Mouse (Mus musculus): ENCODE measurements around the gene Tmem136.

Gene Tmem136

GRCm38 (mm10) chr9:43108081-43108480 lies 8.3 kb downstream of the Tmem136 start:
- DNase-seq (ENCODE audit: low spot score): no peak

- no peak for DNase-seq (ENCODE audit: low spot score)
These were observed 8.8 kb downstream of the Tmem136 start for GRCm38 (mm10) chr9:43107555-43107954.

- peak; percentile 81 for DNase-seq (ENCODE audit: low spot score)
These were observed 9.2 kb downstream of the Tmem136 start, which contains the start of gene Arhgef12 for GRCm38 (mm10) chr9:43107187-43107517. Arhgef12 (minus strand) TSS chr9:43107239.

DNA sequence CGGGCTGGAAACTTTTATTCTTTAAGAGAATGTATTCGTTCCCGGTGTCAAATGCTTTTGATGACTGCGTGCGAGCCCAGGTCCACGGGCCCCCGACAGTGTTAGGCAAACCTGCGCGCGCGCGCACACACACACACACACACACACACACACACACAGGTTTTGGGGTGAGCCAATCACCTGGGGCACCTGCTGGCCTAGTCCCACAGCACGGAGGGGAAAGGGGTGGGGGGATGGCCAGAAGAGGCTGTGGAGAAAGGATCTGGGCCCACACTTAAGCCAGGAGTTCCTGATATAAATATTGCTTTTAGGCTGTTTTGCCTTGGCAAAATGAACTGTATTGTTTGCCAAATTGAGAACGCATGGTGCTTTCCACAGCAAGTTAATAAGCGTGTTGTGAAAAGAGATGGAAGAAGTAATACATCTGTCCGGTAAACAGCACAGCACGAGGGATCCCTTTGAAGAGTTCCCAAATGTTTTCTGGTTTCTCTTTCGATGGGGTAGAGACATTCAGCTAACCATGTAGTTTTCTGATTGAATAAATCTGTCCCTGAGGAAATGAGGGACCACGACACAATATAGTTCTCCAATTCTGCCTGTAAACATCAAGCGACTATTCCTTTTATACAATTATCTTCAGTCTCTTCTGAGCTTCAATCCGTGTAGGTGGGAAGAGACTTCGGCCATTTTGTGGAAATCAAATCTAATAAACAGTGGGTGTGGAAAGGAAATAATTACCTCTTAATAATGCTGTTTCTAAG lies 9.8 kb downstream of the Tmem136 start:
- peak; percentile 54 for DNase-seq (ENCODE audit: low spot score)

DNA sequence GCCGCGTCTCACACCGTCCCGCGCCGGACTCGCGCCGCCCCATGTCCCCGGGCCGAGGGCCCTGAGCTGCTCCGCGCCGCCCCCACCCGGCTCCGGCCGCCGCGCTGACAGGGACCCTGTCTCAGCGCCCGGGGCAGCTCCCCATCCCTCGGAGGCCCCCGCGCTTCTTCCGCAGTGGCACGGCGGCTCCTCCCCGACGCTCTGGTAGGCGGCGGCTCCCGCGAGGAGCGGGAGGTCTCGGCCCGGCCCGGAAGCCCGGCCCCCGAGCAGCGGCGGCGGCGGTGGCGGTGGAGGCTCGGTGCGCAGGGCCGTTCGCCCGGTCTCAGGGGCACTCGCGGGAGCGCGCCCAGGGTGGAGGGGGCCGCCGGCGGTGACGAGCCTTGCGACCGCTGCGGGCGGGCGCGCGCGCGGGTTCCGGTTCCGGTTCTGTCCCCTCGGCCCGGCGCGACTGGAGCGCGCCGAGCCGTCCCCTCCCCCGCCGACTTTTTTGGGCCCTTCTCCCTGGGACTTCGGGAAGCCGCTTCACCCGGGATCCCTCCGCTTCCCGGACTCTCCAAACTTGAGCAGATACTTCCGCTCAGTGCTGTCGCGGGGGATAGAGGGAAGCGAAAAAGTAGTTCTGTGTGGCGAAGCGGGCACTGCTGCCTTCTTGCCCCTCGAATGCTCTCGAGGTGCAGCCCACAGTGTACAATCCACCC lies 10.6 kb downstream of the Tmem136 start:
- peak; percentile 93 for DNase-seq (ENCODE audit: low spot score)

DNA sequence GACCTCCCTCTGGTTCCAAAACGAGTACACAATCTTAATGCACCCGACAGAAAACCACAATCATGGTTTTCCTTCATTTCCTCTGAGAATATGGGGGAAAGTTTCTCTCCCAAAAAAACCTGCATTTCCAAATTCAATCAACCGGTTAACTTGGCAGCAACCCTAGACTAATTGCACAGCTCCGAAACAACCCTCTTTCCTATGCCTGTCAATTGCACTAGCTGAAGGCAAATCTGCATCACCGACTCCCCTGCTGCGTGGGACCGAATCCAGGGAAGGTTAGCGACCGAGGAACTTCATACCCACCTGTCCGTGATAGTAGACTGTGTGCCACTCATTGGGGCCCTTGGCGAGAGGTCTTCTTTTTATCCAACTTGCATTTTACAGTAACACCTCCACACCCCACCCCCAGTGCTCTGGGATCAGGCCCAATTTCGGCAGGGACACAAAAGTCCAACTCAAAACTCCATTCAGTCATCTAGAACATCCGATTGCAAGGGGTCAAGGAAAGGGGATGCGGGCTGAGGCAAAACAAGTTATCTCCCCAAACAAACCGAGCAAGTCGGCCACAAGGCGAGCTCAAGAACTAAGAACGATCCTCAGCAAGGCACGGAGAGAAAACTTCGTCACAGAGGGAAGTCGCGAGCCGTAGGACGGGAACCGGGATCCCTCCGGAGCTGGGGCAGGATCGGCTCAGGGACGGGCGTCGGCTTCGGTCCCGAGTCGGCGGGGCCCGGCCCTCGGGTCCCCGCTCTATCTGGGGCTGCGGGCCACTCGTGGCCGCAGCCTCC lies 11.3 kb downstream of the Tmem136 start:
- no peak for DNase-seq (ENCODE audit: low spot score)

DNA sequence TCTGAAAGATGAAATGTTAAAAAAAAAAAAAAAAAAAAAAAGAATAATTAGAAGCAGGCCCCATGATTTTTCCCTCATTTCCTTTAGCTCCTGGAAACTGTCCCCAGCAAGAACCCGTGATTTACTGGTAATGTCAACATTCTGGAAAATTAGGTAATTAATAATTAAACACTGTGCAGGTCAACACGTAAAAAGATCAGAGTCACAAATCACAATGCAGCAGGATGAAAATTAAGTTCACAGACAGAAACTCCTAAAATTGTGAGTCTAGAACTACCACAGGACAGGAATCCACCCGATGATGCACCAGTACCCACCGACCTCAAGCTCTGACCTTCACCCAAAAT lies 11.9 kb downstream of the Tmem136 start:
- DNase-seq (ENCODE audit: low spot score): no peak

DNA sequence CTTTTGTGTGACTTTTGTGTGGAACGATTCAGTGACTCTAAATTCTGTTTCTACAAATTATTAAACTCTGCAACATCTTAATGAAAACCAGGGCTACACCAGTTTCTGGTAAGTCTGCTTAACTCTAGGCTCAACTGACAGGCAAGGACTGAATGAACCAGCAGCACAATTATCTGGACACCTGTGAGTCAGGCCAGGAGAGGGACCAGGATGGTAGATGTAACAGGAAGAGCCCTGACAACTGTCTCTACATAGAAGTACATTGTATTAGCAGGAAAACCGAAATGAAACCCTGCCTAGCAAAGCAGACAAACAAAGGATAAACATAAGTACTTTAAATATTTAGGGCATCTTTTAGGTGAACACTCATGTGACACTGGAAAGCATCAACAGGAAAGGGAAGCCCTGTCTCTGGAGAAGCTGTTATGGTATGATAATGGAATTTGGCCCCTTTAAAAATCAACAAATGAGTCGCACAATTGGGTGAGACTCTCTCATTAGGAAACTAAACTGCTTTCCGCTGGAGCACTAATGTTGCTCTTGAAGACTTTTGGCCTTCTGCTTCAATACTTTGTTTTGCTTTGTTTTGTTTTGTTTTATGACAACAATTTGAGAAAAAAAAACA lies 12.6 kb downstream of the Tmem136 start:
- peak; percentile 63 for DNase-seq (ENCODE audit: low spot score)

- no peak for DNase-seq (ENCODE audit: low spot score)
These were observed 13.4 kb downstream of the Tmem136 start for GRCm38 (mm10) chr9:43102931-43103330.

GRCm38 (mm10) chr9:43101936-43102595 lies 14.3 kb downstream of the Tmem136 start:
- DNase-seq (ENCODE audit: low spot score): peak; percentile 66

DNA sequence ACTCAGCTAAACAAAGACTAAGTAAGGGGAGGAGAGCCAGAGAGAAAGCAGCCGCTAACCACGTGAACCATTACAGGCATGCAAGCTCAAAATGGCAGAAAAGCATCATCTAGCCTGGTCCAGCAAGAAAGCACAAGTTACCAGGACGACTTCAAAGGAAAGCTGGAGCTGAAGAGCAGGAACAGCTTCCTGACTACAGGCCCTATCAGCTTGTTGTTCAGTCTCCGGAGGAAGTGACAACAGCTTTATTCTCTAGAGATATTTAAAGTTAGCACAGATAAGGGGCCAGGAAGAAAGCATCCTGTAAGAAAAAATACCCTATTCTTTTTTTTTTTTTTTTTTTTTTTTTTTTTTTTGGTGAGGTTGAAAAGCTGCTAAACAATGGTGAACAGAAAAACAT lies 17.4 kb downstream of the Tmem136 start:
- no peak for DNase-seq (ENCODE audit: low spot score)

DNA sequence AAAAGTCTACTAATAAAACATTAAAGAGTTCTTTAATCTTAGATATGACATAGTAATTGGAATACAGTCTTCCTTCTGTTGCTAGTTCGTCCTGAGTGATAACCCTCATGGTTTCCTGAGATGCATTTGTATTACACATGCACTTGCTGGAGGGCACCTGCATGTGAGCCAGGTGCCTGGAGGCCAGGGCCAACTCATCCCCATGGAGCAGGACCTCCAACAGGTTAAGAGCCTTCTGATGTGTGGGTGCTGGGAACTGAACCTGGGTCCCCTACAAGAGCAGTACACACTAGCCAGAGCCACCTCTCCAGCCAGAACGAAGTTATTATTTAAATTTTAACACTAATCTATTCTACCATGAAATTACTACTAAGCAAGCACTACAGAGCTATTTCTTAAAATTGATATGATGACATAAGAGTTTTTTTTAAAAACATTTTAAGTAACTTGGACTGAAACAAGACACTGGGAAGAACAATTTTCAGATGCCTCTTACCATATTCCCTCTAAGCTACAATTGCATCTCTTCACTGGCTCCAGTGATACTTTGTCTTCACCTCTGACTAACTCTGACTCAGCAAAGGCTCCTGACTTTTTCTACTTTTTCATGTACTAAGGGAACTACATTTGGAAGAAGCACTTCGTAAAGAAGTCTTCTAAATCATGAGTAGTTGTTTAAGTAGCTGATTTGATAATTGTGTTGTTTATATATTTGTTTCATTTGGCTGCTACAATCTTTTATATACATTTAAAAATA lies 18.4 kb downstream of the Tmem136 start:
- DNase-seq (ENCODE audit: low spot score): no peak

- DNase-seq (ENCODE audit: low spot score): peak; percentile 39
These were observed 20.0 kb downstream of the Tmem136 start for GRCm38 (mm10) chr9:43096337-43096736.

GRCm38 (mm10) chr9:43094828-43095227 lies 21.5 kb downstream of the Tmem136 start:
- no peak for DNase-seq (ENCODE audit: low spot score)

DNA sequence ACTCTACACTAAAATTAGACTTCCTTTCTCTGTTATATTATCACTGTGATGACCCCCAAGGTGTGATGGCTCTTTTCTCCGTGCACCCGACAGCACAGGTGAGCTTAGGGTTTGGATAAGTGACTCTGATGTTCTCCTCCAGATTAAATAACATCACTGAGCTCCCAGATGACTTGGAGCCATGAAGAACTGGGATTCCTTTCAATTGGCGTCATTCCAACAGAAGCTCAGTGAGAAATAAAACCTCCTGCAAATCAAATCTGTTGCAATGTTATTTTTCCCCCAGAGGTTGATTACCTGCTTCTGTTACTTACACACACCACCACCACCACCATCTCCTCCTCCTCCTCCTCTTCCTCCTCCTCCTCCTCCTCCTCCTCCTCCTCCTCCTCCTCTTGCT lies 22.6 kb downstream of the Tmem136 start:
- DNase-seq (ENCODE audit: low spot score): peak; percentile 45

DNA sequence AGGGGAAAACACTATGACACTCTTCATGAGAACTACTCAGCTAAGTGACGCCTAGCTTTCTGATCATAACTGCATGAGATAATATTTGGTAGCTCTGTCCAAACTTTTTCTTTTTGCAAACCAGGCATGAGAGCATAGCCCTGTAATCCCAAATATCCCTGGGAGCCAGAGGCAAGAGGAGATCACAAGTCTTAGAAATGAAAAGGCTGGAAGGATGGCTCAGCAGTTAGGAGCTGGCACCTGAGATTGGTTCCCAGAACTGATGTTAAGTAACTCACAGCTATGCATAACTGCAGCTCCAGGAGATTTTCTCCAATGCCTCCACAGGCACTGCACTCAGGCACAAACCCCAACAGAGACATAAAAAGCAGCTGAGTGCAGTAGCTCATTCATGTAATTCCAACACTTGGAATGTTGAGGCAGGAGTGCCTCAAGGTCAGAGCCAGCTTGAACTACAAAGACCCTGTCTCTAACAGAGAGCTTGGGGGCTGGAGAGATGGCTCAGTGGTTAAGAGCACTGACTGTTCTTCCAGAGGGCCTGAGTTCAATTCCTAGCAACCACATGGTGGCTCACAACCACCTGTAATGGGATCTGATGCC lies 30.6 kb downstream of the Tmem136 start:
- DNase-seq (ENCODE audit: low spot score): no peak

- DNase-seq (ENCODE audit: low spot score): peak; percentile 28
These were observed 31.6 kb downstream of the Tmem136 start for GRCm38 (mm10) chr9:43084496-43085362.

DNA sequence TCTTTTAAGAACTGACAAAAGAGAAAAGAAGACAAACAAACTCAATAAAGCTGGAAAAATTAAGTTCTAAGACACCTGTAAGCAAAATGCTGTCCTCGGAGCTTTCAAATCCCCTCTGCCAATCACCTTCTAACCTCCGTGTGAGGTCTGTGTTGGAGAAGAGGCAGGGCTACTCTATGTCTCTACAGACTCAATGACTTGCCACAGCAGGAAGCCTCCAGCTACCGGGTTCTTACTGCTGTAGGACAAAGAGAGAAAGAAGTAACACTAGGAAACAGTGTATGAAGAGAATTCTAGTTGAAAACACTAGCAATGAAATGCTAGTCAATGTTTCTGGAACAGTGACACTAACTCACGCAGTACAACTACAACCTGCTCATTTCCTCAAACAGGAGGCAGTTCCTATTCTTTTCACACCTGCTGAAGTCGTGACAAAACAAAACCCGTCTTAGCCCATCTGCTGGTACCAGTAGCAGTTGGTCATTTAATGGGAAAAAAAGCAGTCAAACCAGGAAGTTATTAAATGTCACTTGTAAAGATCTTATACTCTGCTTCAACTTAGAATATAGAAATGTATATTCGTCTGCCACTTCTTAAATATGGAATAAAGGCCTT lies 32.8 kb downstream of the Tmem136 start:
- DNase-seq (ENCODE audit: low spot score): no peak

GRCm38 (mm10) chr9:43078711-43079110 lies 37.7 kb downstream of the Tmem136 start:
- DNase-seq (ENCODE audit: low spot score): no peak
